ENCODE assay signal across 17 mouse cellular contexts in the genomic region with DNA sequence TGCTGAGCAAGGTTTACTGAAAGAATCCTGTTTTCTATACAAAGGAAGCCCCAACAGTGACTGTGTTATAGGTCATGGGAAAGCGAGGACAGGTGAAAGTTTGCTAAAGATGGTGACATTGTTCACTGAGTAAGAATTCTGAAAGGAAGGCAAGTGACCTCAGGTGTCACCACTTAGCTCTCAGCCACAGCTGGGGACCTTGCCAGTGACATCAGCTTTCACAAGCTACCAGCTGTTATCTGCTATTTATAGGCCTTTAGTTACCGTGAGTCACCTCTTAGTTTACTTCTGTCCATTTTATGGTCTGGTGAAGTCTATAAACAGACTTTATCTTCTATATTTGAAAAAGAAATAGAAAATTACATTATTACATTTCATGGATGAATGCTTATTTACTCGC.
"Had no signal": no experiment of that assay in that cellular context is flagged by ENCODE, and none has a peak within 500 bp of the region (broad histone marks: within the 10 kb centered on the region; RNA-seq: fewer than 3 reads in every experiment).

No protein-coding gene starts in this region.

- ATAC-seq: liver, embryonic 12.5 days; midbrain, embryonic 15.5 days had no signal

- DNase-seq: kidney, postnatal 36 days; layer of hippocampus, adult 9-11 months; layer of hippocampus, postnatal 36 days; lung, postnatal 14 days; retina, postnatal 1 day; right cerebral cortex, postnatal 14 days; thymus, adult 18-20 months; thymus, postnatal 14 days had no signal

- H3K4me1 ChIP-seq: limb, embryonic 15.5 days; liver, embryonic 12.5 days; lung, embryonic 15.5 days; megakaryocyte, embryonic 14.5 days; midbrain, embryonic 15.5 days; neural tube, embryonic 13.5 days had no signal

- H3K36me3 ChIP-seq: limb, embryonic 15.5 days; liver, embryonic 12.5 days; lung, embryonic 15.5 days; midbrain, embryonic 15.5 days; neural tube, embryonic 13.5 days had no signal

- H3K9me3 ChIP-seq: limb, embryonic 15.5 days; lung, embryonic 15.5 days; midbrain, embryonic 15.5 days had no signal

- H3K9ac ChIP-seq: limb, embryonic 15.5 days; liver, embryonic 12.5 days; lung, embryonic 15.5 days; midbrain, embryonic 15.5 days; neural tube, embryonic 13.5 days had no signal

- H3K4me2 ChIP-seq: limb, embryonic 15.5 days; liver, embryonic 12.5 days; lung, embryonic 15.5 days; midbrain, embryonic 11.5 days; midbrain, embryonic 15.5 days; neural tube, embryonic 13.5 days had no signal

- H3K27me3 ChIP-seq: limb, embryonic 15.5 days; liver, embryonic 12.5 days; lung, embryonic 15.5 days; megakaryocyte, embryonic 14.5 days; midbrain, embryonic 15.5 days; neural tube, embryonic 13.5 days had no signal

- H3K27ac ChIP-seq: kidney, postnatal 0 days; limb, embryonic 15.5 days; liver, embryonic 12.5 days; lung, embryonic 15.5 days; macrophage; midbrain, embryonic 15.5 days; neural tube, embryonic 13.5 days had no signal

- H3K4me3 ChIP-seq: limb, embryonic 15.5 days; liver, embryonic 12.5 days; lung, embryonic 15.5 days; megakaryocyte, embryonic 14.5 days; midbrain, embryonic 15.5 days; neural tube, embryonic 13.5 days had no signal
